Mouse (Mus musculus): Measurements from ENCODE around the gene Pex19. TPM values are rescaled to one million over a fixed set of nuclear protein-coding genes. Genes with fewer than 3 reads are reported as not detected.

The Pex19 gene
- polyA plus RNA-seq (2012; rRNA removed) = 105 and 106 TPM in 2 replicates

DNA sequence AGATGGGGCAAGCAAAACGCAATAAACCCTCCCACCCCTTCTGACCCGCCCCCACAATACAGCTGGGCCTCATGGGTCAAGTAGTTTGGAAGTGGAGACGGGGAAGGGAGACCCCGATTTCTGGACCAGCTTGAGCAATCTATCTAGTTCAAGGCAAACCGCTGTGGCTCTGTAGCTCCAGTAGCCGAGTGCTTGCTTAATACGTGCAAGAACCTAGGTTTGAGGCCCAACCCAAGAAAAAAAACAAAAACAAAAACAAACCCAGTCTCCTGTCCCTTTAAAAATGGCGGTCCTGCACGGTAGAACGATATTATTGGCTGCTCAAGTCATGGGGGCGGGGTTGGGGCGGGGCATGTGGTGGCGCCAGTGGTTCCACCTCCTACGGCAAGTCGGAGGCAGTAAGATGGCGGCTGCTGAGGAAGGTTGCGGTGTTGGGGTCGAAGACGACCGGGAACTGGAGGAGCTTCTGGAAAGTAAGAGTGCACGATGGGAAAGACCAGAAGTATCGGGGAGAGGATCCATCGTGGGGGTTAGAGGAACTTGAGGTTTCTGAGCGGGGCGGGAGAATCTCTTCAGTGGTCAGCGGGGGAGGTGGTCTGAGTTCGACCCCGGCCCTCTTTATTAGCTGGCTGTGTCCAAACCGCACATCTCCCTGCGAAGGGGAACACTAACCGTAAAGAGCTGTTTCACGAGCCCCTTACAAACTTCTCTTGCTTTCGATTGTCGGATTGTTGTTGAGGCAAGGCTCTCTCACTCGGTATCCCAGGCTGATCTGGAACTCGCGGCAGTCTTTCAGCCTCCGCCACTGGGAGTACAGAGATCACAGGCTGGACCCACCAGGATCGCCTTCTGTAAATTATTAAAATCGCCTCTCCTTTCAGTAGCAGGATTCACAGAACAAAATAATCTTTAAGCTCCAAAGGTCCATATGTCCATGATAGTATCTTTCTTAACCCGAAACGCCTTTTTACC lies at the start of gene Pex19:
Gene Pex19 (plus strand): TSS at position 380 of the 972 bp plus-strand sequence.
- TF ChIP-seq POLR2A (IDR thresholded peaks at IDR 0.05; ENCODE audit: borderline replicate concordance, extremely low read depth, insufficient read depth, insufficient read length, poor library complexity, severe bottlenecking) = peak; percentile 47; the same call in 1 of the 2 replicates
- TF ChIP-seq CTCF (IDR thresholded peaks at IDR 0.05; ENCODE audit: borderline replicate concordance, extremely low read depth, insufficient read depth, insufficient read length) = no peak
- DNase-seq (ENCODE audit: low read depth) = peak; percentile 98

DNA sequence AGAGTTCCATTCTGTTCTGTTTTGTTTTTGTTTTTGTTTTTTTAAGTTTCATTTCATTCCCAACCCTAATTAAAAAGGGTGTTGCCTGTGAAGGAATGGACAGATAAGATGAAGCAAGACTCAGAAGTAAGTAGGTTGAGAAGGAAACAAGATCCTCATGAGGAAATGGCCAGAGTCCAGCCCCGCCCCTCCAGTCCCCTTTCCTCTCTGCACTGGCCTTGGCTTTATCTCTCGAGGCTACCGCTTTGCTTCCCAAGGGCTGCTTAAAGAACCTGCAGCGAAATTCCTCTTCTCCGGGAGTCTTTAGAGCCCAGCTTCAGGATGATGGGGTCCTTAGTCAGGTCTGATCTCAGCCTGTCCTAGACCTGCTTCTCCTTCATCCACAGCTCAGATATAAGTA lies 48.6 kb upstream of the Pex19 start:
- DNase-seq (ENCODE audit: low read depth) = no peak
- no peak for TF ChIP-seq POLR2A (IDR thresholded peaks at IDR 0.05; ENCODE audit: borderline replicate concordance, extremely low read depth, insufficient read depth, insufficient read length, poor library complexity, severe bottlenecking)
- TF ChIP-seq CTCF (IDR thresholded peaks at IDR 0.05; ENCODE audit: borderline replicate concordance, extremely low read depth, insufficient read depth, insufficient read length) = no peak

GRCm38 (mm10) chr1:172082101-172082898 lies 44.3 kb upstream of the Pex19 start, which contains the start of the genes Copa and Ncstn:
Copa (plus strand) TSS chr1:172082529.
Ncstn (minus strand) TSS chr1:172082795.
- TF ChIP-seq POLR2A (IDR thresholded peaks at IDR 0.05; ENCODE audit: borderline replicate concordance, extremely low read depth, insufficient read depth, insufficient read length, poor library complexity, severe bottlenecking) = peak; percentile 22; the same call in 1 of the 2 replicates
- no peak for TF ChIP-seq CTCF (IDR thresholded peaks at IDR 0.05; ENCODE audit: borderline replicate concordance, extremely low read depth, insufficient read depth, insufficient read length)
- DNase-seq (ENCODE audit: low read depth) = peak; percentile 98

- TF ChIP-seq CTCF (IDR thresholded peaks at IDR 0.05; ENCODE audit: borderline replicate concordance, extremely low read depth, insufficient read depth, insufficient read length) (no peak), POLR2A (IDR thresholded peaks at IDR 0.05; ENCODE audit: borderline replicate concordance, extremely low read depth, insufficient read depth, insufficient read length, poor library complexity, severe bottlenecking) (no peak)
- DNase-seq (ENCODE audit: low read depth) = no peak
Observed at GRCm38 (mm10) chr1:172082899-172083445, 43.6 kb upstream of the Pex19 start.

DNA sequence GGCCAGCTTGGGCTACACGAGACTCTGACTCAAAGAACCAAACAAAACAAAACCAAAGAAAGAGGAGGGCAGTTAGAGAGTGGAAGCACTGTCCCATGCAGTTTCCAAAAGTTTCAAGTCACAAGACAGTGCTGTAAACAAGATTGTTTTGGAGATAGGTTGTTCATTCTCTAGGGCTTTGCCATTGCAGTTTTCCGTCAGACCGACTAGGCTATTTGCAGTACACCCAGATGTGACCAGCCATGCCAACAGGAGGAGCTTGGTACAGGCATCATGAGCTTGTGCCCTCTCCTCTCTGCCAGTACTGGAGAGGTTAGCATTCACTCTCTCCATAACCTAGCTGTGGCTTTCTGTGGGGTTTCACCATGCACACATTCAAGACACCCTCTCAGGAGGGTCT lies 33.0 kb upstream of the Pex19 start:
- TF ChIP-seq POLR2A (IDR thresholded peaks at IDR 0.05; ENCODE audit: borderline replicate concordance, extremely low read depth, insufficient read depth, insufficient read length, poor library complexity, severe bottlenecking) (no peak), CTCF (IDR thresholded peaks at IDR 0.05; ENCODE audit: borderline replicate concordance, extremely low read depth, insufficient read depth, insufficient read length) (no peak)
- no peak for DNase-seq (ENCODE audit: low read depth)

DNA sequence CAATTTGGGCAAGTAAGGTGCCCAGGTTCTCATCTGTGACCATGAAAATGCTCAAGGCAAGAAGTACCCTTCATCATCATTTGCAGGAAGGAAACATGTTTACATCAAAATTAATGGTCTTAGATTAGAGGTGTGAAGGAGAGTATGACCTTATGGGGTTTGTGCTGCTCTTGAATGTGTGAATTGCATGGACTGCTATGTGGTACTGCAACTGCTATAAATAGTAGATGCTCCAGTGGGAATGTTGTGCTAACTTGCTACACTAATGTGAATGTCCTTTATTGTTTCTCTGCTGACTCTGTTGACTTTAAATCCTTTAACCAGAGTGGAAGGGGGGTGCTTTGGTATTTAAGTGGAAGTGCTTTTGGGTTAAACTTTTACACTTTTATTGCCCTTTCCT lies 32.3 kb upstream of the Pex19 start:
- DNase-seq (ENCODE audit: low read depth) = no peak
- TF ChIP-seq CTCF (IDR thresholded peaks at IDR 0.05; ENCODE audit: borderline replicate concordance, extremely low read depth, insufficient read depth, insufficient read length) (no peak), POLR2A (IDR thresholded peaks at IDR 0.05; ENCODE audit: borderline replicate concordance, extremely low read depth, insufficient read depth, insufficient read length, poor library complexity, severe bottlenecking) (no peak)

- TF ChIP-seq CTCF (IDR thresholded peaks at IDR 0.05; ENCODE audit: borderline replicate concordance, extremely low read depth, insufficient read depth, insufficient read length) (no peak), POLR2A (IDR thresholded peaks at IDR 0.05; ENCODE audit: borderline replicate concordance, extremely low read depth, insufficient read depth, insufficient read length, poor library complexity, severe bottlenecking) (no peak)
- DNase-seq (ENCODE audit: low read depth) = peak; percentile 59
Observed at GRCm38 (mm10) chr1:172095202-172095601, 31.4 kb upstream of the Pex19 start.

GRCm38 (mm10) chr1:172099325-172100033 lies 27.1 kb upstream of the Pex19 start:
- DNase-seq (ENCODE audit: low read depth) = no peak
- TF ChIP-seq POLR2A (IDR thresholded peaks at IDR 0.05; ENCODE audit: borderline replicate concordance, extremely low read depth, insufficient read depth, insufficient read length, poor library complexity, severe bottlenecking) (no peak), CTCF (IDR thresholded peaks at IDR 0.05; ENCODE audit: borderline replicate concordance, extremely low read depth, insufficient read depth, insufficient read length) (no peak)

DNA sequence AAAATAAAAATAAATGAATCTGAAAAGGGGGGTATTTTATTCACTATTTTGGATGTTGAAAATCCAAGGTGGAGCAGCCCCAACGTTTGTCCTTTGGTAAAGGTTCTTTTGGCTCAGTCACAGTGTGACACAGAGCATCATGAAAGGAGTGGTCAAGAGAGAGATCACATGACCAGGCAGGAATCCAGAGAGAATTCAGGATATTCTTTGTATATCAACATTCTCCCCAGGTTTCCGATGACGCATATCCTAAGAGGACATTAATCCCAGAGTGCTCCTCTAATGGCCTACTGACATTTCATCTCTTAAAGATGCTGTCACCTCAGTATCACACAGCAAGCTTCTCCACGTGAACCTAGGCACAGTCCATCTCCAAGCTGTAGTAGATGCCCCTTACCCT lies 22.9 kb upstream of the Pex19 start:
- DNase-seq (ENCODE audit: low read depth) = no peak
- TF ChIP-seq CTCF (IDR thresholded peaks at IDR 0.05; ENCODE audit: borderline replicate concordance, extremely low read depth, insufficient read depth, insufficient read length) (no peak), POLR2A (IDR thresholded peaks at IDR 0.05; ENCODE audit: borderline replicate concordance, extremely low read depth, insufficient read depth, insufficient read length, poor library complexity, severe bottlenecking) (no peak)

DNA sequence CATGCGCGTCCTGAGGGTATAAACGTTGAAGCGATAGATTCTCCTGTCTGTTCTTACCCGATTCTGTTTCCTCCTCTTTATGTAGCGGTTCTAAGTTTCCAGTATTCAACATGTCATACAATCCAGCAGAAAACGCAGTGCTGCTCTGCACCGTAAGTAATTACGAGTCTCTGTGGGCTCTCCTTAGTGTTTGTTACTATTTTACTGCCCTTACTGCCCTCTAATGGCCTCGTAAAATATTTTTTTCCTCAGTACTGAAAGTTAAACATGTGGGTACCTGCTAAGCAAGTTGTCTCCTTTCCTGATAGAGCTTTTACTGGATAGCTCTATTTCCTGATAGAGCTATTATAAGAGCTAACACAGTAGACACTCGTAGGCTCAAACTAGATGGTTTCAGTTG lies 21.5 kb upstream of the Pex19 start:
- TF ChIP-seq CTCF (IDR thresholded peaks at IDR 0.05; ENCODE audit: borderline replicate concordance, extremely low read depth, insufficient read depth, insufficient read length) = no peak; the same call in 1 of the 2 replicates
- no peak for TF ChIP-seq POLR2A (IDR thresholded peaks at IDR 0.05; ENCODE audit: borderline replicate concordance, extremely low read depth, insufficient read depth, insufficient read length, poor library complexity, severe bottlenecking)
- peak; percentile 31 for DNase-seq (ENCODE audit: low read depth)
